Mouse (Mus musculus) ES-Bruce4 (cell line): ENCODE data around the gene Ggt1. TPM values are rescaled to one million over a fixed set of nuclear protein-coding genes. Genes with fewer than 3 reads are reported as not detected.

ENCODE experiments used
- H3K27ac ChIP-seq: 2 replicates; pipeline ENCODE4 v1.5.1; 2012; ENCODE audit warnings: low read length, inconsistent platforms; ENCODE audit not compliant: insufficient read depth
- H3K27me3 ChIP-seq: 2 replicates; pipeline ENCODE4 v1.6.1; 2012; ENCODE audit warnings: mild to moderate bottlenecking, low read length, inconsistent platforms; ENCODE audit not compliant: control insufficient read depth, poor library complexity, insufficient read depth, severe bottlenecking
- H3K36me3 ChIP-seq: 2 replicates; pipeline ENCODE4 v1.6.1; 2012; ENCODE audit warnings: inconsistent platforms, mild to moderate bottlenecking, low read length, moderate library complexity; ENCODE audit not compliant: control insufficient read depth, poor library complexity, insufficient read depth, severe bottlenecking
- H3K4me1 ChIP-seq: one replicate; pipeline ENCODE4 v1.8.1; 2011; ENCODE audit warnings: low read length; ENCODE audit not compliant: control insufficient read depth, insufficient read depth
- H3K4me3 ChIP-seq: 2 replicates; pipeline ENCODE4 v1.5.1; 2011; ENCODE audit warnings: low read depth, mild to moderate bottlenecking, low read length
- H3K9ac ChIP-seq: 2 replicates; pipeline ENCODE4 v1.6.1; 2012; ENCODE audit warnings: low read depth, mild to moderate bottlenecking, inconsistent platforms; ENCODE audit not compliant: poor library complexity, severe bottlenecking
- H3K9me3 ChIP-seq: replicated peaks from 2 replicates; pipeline ENCODE4 v1.6.1; 2012; ENCODE audit warnings: mild to moderate bottlenecking, low read length, inconsistent platforms; ENCODE audit not compliant: control insufficient read depth, poor library complexity, insufficient read depth, severe bottlenecking
- CTCF ChIP-seq: IDR thresholded peaks from one replicate; pipeline ENCODE4 v1.8.1; 2011; ENCODE audit warnings: low read depth, low read length
- EP300 ChIP-seq: IDR thresholded peaks from 2 replicates; pipeline ENCODE4 v1.6.1; 2011; ENCODE audit warnings: low read depth, low read length; ENCODE audit not compliant: insufficient read depth
- POLR2A ChIP-seq: IDR thresholded peaks from one replicate; pipeline ENCODE4 v1.8.1; 2011; ENCODE audit warnings: low read length; ENCODE audit not compliant: insufficient read depth
- polyA plus RNA-seq: library from polyadenylated mRNA; stranded (reverse); fragments of >200 nt; gene quantifications from 2 replicates; pipeline ENCODE4 v1.2.4, GENCODE M21; 2011; ENCODE audit warnings: low read depth; ENCODE audit not compliant: missing spikeins, insufficient read depth, insufficient read length

The Ggt1 gene
- polyA plus RNA-seq, 1 experiment, result 2.8 TPM

GRCm38 (mm10) chr10:75607253-75607652 is 45.8 kb downstream of the Ggt1 start:
- Histone ChIP-seq H3K27ac (no peak overlapping the region), H3K4me1 (no peaks in the 10 kb centered on the region), H3K4me3 (no peak overlapping the region), H3K36me3 (no peaks in the 10 kb centered on the region), H3K9me3 (no peaks in the 10 kb centered on the region), H3K9ac (no peak overlapping the region), H3K27me3 (no peaks in the 10 kb centered on the region)
- TF ChIP-seq EP300 (no peak), POLR2A (no peak), CTCF (no peak)

DNA sequence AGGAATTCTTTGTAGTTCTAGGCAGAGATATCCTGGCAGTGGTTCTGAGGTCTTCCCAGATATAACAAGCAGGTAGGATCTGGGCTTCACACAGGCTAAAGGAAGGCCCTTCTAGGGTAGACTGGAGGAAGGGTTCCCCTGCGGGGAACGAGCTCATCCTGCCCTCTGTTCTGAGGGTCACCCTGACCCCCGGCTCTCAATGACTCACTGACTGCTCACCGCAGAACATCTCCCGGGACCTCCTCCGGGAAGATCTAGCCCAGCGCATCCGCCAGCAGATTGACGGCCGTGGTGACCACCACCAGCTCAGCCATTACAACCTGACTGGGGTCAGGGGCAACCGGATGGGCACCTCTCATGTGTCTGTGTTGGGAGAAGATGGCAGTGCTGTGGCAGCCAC is 47.6 kb downstream of the Ggt1 start:
- Histone ChIP-seq H3K27ac (no peak overlapping the region), H3K4me3 (no peak overlapping the region), H3K9ac (no peak overlapping the region), H3K36me3 (no peaks in the 10 kb centered on the region), H3K27me3 (no peaks in the 10 kb centered on the region), H3K4me1 (no peaks in the 10 kb centered on the region), H3K9me3 (no peaks in the 10 kb centered on the region)
- no peak for TF ChIP-seq EP300

DNA sequence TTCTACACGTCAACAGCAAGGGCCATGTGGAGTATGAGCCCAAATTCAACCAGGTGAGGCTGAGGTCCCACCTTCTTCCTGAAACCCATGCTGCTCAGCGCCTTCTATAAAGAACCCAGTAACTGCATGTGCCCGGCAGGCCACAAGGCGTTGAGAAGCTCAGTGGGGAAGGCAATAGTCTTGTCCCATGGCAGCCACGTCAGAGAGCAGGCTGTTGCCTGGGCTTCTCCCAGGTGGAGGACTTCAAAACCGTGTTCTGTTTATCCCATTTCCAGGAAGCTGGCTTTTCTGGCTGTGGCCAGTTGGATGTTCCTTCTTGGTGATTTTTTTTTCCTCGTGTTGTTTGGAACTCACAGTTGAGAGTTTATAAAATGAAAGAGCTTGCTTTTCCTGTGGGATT is 49.1 kb downstream of the Ggt1 start:
- TF ChIP-seq POLR2A (no peak), EP300 (no peak), CTCF (no peak)
- Histone ChIP-seq H3K27me3 (no peaks in the 10 kb centered on the region), H3K36me3 (no peaks in the 10 kb centered on the region), H3K4me1 (no peaks in the 10 kb centered on the region), H3K9ac (no peak overlapping the region), H3K9me3 (no peaks in the 10 kb centered on the region), H3K27ac (no peak overlapping the region), H3K4me3 (no peak overlapping the region)

DNA sequence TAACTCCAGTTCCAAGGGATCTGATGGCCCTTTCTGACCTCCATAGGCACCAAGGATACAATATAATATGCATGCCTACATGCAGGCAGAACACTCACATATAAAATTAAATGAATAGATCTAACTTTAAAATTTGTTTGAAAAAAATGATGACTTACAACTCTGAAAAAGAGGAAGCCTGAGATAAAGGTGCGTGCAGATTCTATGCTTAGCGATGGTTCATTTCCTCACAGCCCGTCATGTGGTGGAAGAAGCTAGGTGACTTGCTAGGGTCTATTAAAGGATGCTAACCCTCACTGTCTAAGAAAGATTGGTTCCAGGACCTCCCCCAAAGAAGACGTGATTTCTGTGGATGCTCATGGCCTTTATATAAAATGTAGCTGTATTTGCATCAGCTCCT is 54.6 kb downstream of the Ggt1 start:
- Histone ChIP-seq H3K27ac (no peak overlapping the region), H3K27me3 (no peaks in the 10 kb centered on the region), H3K9me3 (no peaks in the 10 kb centered on the region), H3K4me1 (no peaks in the 10 kb centered on the region), H3K36me3 (no peaks in the 10 kb centered on the region), H3K4me3 (no peak overlapping the region), H3K9ac (no peak overlapping the region)
- TF ChIP-seq POLR2A (no peak), CTCF (no peak), EP300 (no peak)

- no peak overlapping the region for H3K27ac ChIP-seq
- TF ChIP-seq CTCF (peak; percentile 11), POLR2A (no peak), EP300 (no peak)
- no peak overlapping the region for H3K4me3 ChIP-seq
- H3K27me3 ChIP-seq, result no peaks in the 10 kb centered on the region
- H3K36me3 ChIP-seq, result no peaks in the 10 kb centered on the region
- no peaks in the 10 kb centered on the region for H3K4me1 ChIP-seq
- no peaks in the 10 kb centered on the region; the same call in 1 of the 2 replicates for H3K9me3 ChIP-seq
- no peak overlapping the region for H3K9ac ChIP-seq
Measured at GRCm38 (mm10) chr10:75620818-75621217, 59.4 kb downstream of the Ggt1 start.

DNA sequence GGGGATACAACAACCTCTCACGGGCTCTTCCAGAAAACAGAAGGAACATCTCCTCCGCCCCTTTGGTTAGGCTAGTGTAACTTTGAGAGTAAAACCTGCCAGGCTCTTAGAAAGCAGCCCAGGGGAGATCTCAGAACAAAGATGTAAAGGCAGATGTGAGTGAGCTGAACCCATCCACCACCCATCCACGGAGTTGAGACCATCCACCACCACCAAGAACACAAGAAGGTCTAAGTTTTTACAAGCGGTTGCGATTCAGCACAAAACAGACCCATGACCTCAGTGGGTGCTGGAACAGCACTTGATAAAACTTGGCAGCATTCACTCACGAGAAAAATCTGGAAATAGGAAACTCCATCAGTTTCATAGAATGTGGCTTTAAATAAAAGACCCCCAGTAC is 64.5 kb downstream of the Ggt1 start:
- H3K9ac ChIP-seq, result no peak overlapping the region
- no peaks in the 10 kb centered on the region for H3K36me3 ChIP-seq
- TF ChIP-seq EP300, result no peak
- TF ChIP-seq POLR2A, result no peak
- TF ChIP-seq CTCF, result no peak
- H3K9me3 ChIP-seq, result no peaks in the 10 kb centered on the region; the same call in 1 of the 2 replicates
- H3K27me3 ChIP-seq, result no peaks in the 10 kb centered on the region
- no peak overlapping the region for H3K27ac ChIP-seq
- no peak overlapping the region for H3K4me3 ChIP-seq
- H3K4me1 ChIP-seq, result no peaks in the 10 kb centered on the region
